Mouse (Mus musculus): ENCODE results near the gene Nrxn2. TPM values are rescaled to one million over a fixed set of nuclear protein-coding genes. Genes with fewer than 3 reads are reported as not detected.

Gene Nrxn2
- polyA plus RNA-seq, 1 experiment from 2014 or later: 5.0 TPM

DNA sequence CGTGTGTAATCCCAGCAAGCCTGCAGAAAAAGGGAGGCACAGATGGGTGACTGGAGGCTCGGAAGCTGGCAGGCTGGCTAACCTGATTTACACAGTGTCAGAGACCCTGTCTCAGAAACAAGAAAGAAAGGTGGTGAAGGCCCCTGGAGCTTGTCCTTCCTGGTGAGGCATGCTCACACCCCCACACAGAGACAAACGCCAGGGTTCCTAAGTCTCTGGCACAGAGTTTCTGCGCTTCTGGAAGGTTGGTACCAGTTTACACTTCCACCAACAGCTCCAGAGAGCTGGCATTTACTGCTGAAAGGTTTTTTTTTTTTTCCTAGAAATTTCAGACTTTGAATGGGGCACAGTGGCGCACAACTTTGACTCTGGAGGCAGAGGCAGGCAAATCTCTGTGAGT is 22.3 kb upstream of the Nrxn2 start:
- WGBS: 86% methylated on average over 5 of the region's 5 CpGs
- H3K9ac ChIP-seq (replicated peaks; ENCODE audit: low read length): no peak overlapping the region

DNA sequence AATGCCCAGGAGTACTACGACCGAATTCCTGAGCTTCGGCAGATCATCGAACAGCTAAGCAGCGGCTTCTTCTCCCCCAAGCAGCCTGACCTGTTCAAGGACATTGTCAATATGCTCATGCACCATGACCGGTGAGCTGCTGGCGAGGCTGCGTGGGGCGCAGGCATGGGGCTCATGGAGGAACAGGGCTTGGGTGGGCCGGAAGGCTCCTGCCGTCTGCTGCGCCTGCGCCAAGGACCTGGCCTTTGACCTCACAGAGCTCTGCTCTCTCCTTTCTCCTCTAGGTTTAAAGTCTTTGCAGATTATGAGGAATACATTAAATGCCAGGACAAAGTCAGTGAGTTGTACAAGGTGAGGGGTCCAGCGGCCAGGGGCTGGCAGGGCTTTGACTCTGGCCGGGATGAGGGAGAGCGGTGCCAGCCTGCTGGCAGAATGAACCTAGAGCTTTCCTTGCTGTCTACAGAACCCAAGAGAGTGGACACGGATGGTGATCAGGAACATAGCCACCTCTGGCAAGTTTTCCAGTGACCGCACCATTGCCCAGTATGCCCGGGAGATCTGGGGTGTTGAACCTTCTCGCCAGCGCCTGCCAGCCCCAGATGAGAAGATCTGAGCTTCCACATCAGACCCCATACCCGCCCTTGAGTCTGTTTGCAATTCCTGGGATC is 20.8 kb upstream of the Nrxn2 start:
- Histone ChIP-seq H3K4me2 (ENCODE audit: low read depth, low read length) (no peak overlapping the region), H3K4me3 (ENCODE audit: low read depth, low read length) (no peak overlapping the region), H3K9ac (replicated peaks; ENCODE audit: low read length) (no peak overlapping the region), H3K36me3 (replicated peaks; ENCODE audit: control insufficient read depth, insufficient read depth, low read depth, low read length) (no peaks in the 10 kb centered on the region), H3K9me3 (replicated peaks; ENCODE audit: control insufficient read depth, low read length) (no peaks in the 10 kb centered on the region), H3K4me1 (ENCODE audit: control insufficient read depth, insufficient read depth, low read length) (peaks cover 7% of the 10 kb centered on the region; the same call in 1 of the 2 replicates), H3K27ac (replicated peaks; ENCODE audit: low read depth, low read length) (no peak overlapping the region), H3K27me3 (ENCODE audit: control insufficient read depth, insufficient read depth, low read length) (peaks cover 29% of the 10 kb centered on the region)
- no peak for ATAC-seq (replicated peaks; ENCODE audit: insufficient number of reproducible peaks, low FRiP score, low TSS enrichment, low read depth)
- 83% methylated on average over 22 of the region's 22 CpGs for WGBS
- no peak for DNase-seq (ENCODE audit: low spot score)

More for the DNA sequence above, 22.3 kb upstream of the Nrxn2 start:
- Histone ChIP-seq H3K4me3 (ENCODE audit: low read depth, low read length) (no peak overlapping the region), H3K4me1 (ENCODE audit: control insufficient read depth, insufficient read depth, low read length) (peaks cover 3% of the 10 kb centered on the region; the same call in 1 of the 2 replicates), H3K36me3 (replicated peaks; ENCODE audit: control insufficient read depth, insufficient read depth, low read depth, low read length) (no peaks in the 10 kb centered on the region), H3K27ac (replicated peaks; ENCODE audit: low read depth, low read length) (no peak overlapping the region), H3K4me2 (ENCODE audit: low read depth, low read length) (no peak overlapping the region), H3K27me3 (ENCODE audit: control insufficient read depth, insufficient read depth, low read length) (peaks cover 26% of the 10 kb centered on the region), H3K9me3 (replicated peaks; ENCODE audit: control insufficient read depth, low read length) (no peaks in the 10 kb centered on the region)
- DNase-seq (ENCODE audit: low spot score) (no peak), ATAC-seq (replicated peaks; ENCODE audit: insufficient number of reproducible peaks, low FRiP score, low TSS enrichment, low read depth) (no peak)

DNA sequence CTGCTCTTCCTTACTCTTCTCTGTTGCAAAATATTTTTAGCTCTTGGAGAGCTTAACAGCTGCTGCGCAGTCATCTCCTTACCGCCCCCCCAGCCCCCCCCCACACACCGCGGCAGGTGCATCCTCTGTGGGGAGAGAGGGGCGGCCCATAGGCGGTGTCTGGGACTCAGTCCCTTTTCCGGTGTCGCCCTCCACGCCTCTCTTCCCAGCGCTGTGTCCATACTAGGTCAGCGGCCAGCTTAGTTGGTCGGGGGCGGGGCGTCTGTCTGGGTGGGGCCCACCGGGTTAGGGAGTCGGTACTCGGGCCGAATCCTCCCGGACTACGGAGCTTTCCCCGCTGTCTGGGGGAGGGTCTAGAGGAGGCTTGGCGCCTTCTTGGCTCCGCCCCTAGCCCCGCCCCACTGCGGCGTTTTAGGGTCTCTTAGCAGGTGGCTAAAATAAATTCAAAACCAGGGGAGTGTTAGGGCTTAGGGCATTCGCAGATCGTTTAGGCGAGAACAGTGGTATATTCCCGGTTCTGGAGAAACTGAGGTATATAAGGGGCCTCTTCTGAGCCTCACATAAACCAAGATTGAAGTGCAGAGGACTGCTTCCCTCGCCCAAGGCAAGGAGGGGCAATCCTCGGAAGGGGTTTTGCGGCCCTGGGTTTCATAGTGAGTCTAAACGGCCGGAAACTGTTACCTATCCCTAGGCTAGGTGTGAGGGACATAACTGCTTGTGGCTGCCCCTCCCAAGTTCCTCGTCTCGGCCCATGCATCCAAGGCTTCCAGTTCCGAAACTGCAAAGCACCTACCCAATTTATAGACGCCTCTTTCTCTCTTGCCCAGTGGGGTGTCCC is 19.9 kb upstream of the Nrxn2 start:
- Histone ChIP-seq H3K4me2 (ENCODE audit: low read depth, low read length) (peak overlapping the region; percentile 100), H3K27me3 (ENCODE audit: control insufficient read depth, insufficient read depth, low read length) (peaks cover 29% of the 10 kb centered on the region), H3K9ac (replicated peaks; ENCODE audit: low read length) (no peak overlapping the region; the same call in 1 of the 2 replicates), H3K27ac (replicated peaks; ENCODE audit: low read depth, low read length) (no peak overlapping the region), H3K4me3 (ENCODE audit: low read depth, low read length) (peak overlapping the region; percentile 62), H3K36me3 (replicated peaks; ENCODE audit: control insufficient read depth, insufficient read depth, low read depth, low read length) (no peaks in the 10 kb centered on the region), H3K4me1 (ENCODE audit: control insufficient read depth, insufficient read depth, low read length) (peaks cover 7% of the 10 kb centered on the region; the same call in 1 of the 2 replicates), H3K9me3 (replicated peaks; ENCODE audit: control insufficient read depth, low read length) (no peaks in the 10 kb centered on the region)
- ATAC-seq (replicated peaks; ENCODE audit: insufficient number of reproducible peaks, low FRiP score, low TSS enrichment, low read depth): peak; percentile 34; the same call in 1 of the 2 replicates
- DNase-seq (ENCODE audit: low spot score): peak; percentile 68
- under 1% methylated on average over 38 of the region's 39 CpGs for WGBS

DNA sequence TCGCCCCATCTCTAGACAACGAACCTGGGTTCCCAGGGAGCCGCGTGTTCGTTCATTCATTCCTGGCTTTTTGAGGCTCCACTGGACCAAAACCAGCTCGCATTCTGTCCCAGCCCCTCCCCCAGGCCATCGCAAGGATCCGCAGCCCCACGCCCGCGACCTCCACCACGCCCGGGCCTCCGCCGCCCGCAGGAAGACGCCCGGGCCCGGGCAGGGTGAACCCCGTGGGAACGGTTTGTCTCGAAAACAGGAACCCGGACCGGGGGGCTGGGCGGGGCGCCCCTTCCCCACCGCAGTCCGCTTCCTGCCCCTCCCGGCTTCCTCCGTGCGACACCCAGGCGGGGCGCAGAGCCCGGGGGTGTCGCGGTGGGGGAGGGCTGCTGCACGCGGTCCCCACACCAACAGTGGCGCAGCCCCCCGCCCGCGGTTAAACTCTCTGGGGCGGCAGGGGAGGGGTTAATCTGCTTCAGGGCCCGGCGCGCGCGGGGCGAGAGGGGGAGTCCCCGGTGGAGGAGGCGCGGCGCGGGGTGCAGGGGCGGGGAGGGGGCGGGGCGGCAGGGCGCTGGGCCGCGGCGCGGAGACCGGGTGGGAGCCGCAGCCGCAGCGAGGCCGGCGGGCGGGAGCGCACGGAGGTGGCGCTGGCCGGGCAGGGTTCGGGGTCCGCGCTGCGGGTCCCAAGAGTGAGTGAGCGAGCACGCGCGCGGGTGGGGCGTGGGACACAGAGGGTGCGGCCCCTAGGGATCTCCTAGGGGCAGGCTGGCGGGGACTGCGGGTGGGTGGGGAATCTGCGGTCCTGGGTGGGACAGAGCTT is 19.0 kb upstream of the Nrxn2 start, which contains the start of gene Rasgrp2:
Rasgrp2 (plus strand) TSS at position 56 of the 811 bp plus-strand sequence.
- peaks cover 29% of the 10 kb centered on the region for H3K27me3 ChIP-seq (ENCODE audit: control insufficient read depth, insufficient read depth, low read length)
- peak within 1 kb of the TSS; percentile 70 for H3K9ac ChIP-seq (replicated peaks; ENCODE audit: low read length)
- peak; percentile 49 for DNase-seq (ENCODE audit: low spot score)
- H3K36me3 ChIP-seq (replicated peaks; ENCODE audit: control insufficient read depth, insufficient read depth, low read depth, low read length): no peaks in the 10 kb centered on the region
- under 1% methylated on average over 69 of the region's 87 CpGs for WGBS
- H3K27ac ChIP-seq (replicated peaks; ENCODE audit: low read depth, low read length): no peak within 1 kb of the TSS
- no peak for ATAC-seq (replicated peaks; ENCODE audit: insufficient number of reproducible peaks, low FRiP score, low TSS enrichment, low read depth)
- peaks cover 7% of the 10 kb centered on the region; the same call in 1 of the 2 replicates for H3K4me1 ChIP-seq (ENCODE audit: control insufficient read depth, insufficient read depth, low read length)
- peak within 1 kb of the TSS; percentile 100 for H3K4me2 ChIP-seq (ENCODE audit: low read depth, low read length)
- H3K9me3 ChIP-seq (replicated peaks; ENCODE audit: control insufficient read depth, low read length): no peaks in the 10 kb centered on the region
- peak within 1 kb of the TSS; percentile 62 for H3K4me3 ChIP-seq (ENCODE audit: low read depth, low read length)

DNA sequence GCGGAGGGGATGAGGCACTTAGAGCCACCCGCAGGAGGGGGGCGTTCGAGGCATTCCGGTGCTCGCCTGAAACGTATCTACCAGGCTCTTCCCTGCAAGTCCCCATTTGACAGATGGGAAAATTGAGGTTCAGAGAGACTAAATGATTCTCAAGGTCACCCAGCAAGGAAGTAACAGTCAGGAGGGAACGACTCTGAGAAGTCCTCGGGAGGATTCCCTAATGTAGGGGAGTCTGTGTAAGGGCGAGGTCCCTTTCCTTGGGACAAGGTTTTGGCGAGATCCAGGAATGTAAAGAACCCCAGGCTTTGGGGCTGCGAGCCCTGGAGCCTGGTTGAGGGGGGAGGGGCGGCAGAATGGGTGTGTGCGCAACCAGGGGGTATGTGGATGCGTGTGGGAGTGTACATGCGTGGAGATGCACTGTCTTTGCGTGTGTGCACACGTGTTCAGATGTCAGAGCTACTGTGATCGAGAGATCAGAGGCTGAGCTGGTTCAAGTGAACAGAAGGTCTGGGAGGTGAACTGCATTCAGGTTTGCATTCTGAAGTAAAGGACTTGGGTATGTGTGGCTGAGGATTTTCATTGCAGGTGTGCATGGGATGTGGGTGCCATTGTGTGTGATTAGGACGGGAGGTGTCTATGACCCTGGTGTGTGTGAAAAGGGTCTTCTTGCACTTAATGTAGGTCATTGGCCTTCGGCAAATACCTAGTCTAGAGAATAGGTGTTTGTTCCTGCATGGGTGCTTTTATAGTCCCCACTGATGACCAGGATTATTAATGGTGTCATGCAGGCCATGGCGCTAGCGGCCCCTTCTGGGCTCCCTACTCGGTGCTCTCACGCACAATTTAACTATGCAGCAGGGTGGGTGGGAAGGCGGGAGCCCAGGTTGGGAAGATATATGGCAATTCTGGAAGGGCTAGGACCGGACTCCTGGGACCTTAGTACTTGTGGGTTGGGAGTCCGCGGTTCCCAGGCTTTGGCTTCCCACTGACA is 18.1 kb upstream of the Nrxn2 start:
- DNase-seq (ENCODE audit: low spot score) (no peak), ATAC-seq (replicated peaks; ENCODE audit: insufficient number of reproducible peaks, low FRiP score, low TSS enrichment, low read depth) (no peak; the same call in 1 of the 2 replicates)
- peaks cover 29% of the 10 kb centered on the region for H3K27me3 ChIP-seq (ENCODE audit: control insufficient read depth, insufficient read depth, low read length)
- no peak overlapping the region for H3K27ac ChIP-seq (replicated peaks; ENCODE audit: low read depth, low read length)
- H3K36me3 ChIP-seq (replicated peaks; ENCODE audit: control insufficient read depth, insufficient read depth, low read depth, low read length): no peaks in the 10 kb centered on the region
- H3K9ac ChIP-seq (replicated peaks; ENCODE audit: low read length): no peak overlapping the region; the same call in 1 of the 2 replicates
- peaks cover 7% of the 10 kb centered on the region; the same call in 1 of the 2 replicates for H3K4me1 ChIP-seq (ENCODE audit: control insufficient read depth, insufficient read depth, low read length)
- H3K9me3 ChIP-seq (replicated peaks; ENCODE audit: control insufficient read depth, low read length): no peaks in the 10 kb centered on the region
- peak overlapping the region; percentile 100 for H3K4me2 ChIP-seq (ENCODE audit: low read depth, low read length)
- peak overlapping the region; percentile 62 for H3K4me3 ChIP-seq (ENCODE audit: low read depth, low read length)
- WGBS: 2% methylated on average over 29 of the region's 29 CpGs

DNA sequence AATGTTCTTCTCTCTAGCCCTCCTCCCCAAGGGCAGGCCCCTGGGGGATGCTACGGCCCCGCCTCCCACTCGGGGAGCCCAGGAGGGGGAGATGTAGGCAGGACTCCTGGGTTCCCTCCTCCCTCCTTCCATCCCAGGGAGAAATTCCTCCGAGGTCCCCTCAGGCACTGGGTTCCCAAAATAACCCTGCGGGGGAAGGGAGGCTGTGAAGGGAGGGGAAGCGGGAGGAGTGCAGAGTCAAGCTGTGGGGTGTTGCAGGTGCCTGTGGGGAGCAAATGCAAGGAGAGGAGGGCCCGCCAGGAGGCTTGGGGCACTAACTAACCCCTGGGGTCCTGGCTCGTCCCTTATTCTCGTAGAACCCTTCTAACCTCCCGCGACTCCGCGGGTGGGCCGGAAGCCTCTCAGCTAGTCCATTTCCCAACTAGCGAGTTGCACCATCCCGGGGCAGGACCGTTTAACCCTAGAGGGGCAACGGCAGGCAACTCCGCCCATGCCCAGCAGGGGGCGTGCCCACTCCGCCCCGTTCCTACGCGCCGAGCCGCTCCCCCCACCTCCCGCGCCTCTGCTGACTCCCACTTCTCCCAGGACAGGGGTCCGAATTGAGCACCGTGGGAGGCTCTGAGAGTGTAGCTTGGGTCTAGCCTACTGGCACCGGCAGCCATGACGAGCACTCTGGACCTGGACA is 17.3 kb upstream of the Nrxn2 start:
- Histone ChIP-seq H3K27ac (replicated peaks; ENCODE audit: low read depth, low read length) (no peak overlapping the region), H3K4me2 (ENCODE audit: low read depth, low read length) (peak overlapping the region; percentile 51), H3K4me1 (ENCODE audit: control insufficient read depth, insufficient read depth, low read length) (peaks cover 7% of the 10 kb centered on the region; the same call in 1 of the 2 replicates), H3K9ac (replicated peaks; ENCODE audit: low read length) (no peak overlapping the region), H3K9me3 (replicated peaks; ENCODE audit: control insufficient read depth, low read length) (no peaks in the 10 kb centered on the region), H3K27me3 (ENCODE audit: control insufficient read depth, insufficient read depth, low read length) (peaks cover 29% of the 10 kb centered on the region), H3K4me3 (ENCODE audit: low read depth, low read length) (peak overlapping the region; percentile 22), H3K36me3 (replicated peaks; ENCODE audit: control insufficient read depth, insufficient read depth, low read depth, low read length) (no peaks in the 10 kb centered on the region)
- under 1% methylated on average over 31 of the region's 32 CpGs for WGBS
- DNase-seq (ENCODE audit: low spot score): peak; percentile 72
- ATAC-seq (replicated peaks; ENCODE audit: insufficient number of reproducible peaks, low FRiP score, low TSS enrichment, low read depth): 0 out of 2 replicates have a peak, but pooled peaks have one; percentile 26

Data from embryonic facial prominence, embryonic 11.5 days (tissue).